17 mouse cellular contexts compared by ENCODE assay signal in the genomic region with DNA sequence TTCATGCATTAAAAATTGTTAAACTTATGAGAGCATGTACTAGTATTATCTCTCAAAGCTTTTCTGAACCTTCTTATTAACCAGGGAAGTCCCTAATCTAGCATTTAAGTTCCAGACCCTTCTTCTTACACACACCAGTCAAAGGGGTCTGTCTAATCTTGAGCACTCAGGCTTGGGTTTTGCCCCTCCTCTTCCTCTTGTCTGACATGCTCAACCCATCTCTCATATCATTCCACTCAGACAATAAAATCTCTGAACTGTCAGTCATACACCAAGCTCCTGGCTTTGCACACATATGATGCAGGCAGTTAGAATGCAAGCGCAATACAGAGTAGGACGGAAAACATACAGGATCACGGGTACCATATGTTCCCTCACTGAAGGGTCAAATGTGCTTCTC. TPM values are rescaled to one million over a fixed set of nuclear protein-coding genes. Genes with fewer than 3 reads are reported as not detected.
A peak's percentile ranks its signal among the peaks of the same experiment; 100 is the strongest.
DNase-seq lines count a peak whose midpoint lies in the region; ATAC-seq and TF ChIP-seq lines count a peak whose summit lies in the region.
"Had no signal": no experiment of that assay in that cellular context is flagged by ENCODE, and none has a peak within 500 bp of the region (broad histone marks: within the 10 kb centered on the region; RNA-seq: fewer than 3 reads in every experiment).

No protein-coding gene starts in this region.

- H3K27me3 ChIP-seq in MEL (ENCODE audit: control insufficient read depth in 1 of 2, insufficient read depth in 2 of 2, low read length in 2 of 2) = no peaks in the 10 kb centered on the region
- no peaks in the 10 kb centered on the region for H3K27me3 ChIP-seq in liver, embryonic 15.5 days
- H3K27me3 ChIP-seq: forebrain, embryonic 13.5 days; heart, embryonic 12.5 days had no signal

- no peak overlapping the region for H3K9ac ChIP-seq in MEL (ENCODE audit: control insufficient read depth, low read depth, low read length, poor library complexity, severe bottlenecking)
- H3K9ac ChIP-seq in liver, embryonic 15.5 days = no peak overlapping the region
- H3K9ac ChIP-seq: forebrain, embryonic 13.5 days; forebrain, postnatal 0 days; heart, embryonic 12.5 days; hindbrain, embryonic 14.5 days had no signal

- no peak overlapping the region; the same call in 1 of the 2 replicates for H3K27ac ChIP-seq in MEL (ENCODE audit: control insufficient read depth, low read depth, low read length)
- no peak overlapping the region for H3K27ac ChIP-seq in liver, embryonic 15.5 days (replicated peaks)
- H3K27ac ChIP-seq: forebrain, embryonic 13.5 days; heart, adult 2 months; hindbrain, embryonic 10.5 days; hindbrain, embryonic 14.5 days had no signal

- peak; percentile 53 for ATAC-seq in liver, embryonic 15.5 days (ENCODE audit: insufficient read depth)
- ATAC-seq in megakaryocyte-erythroid progenitor cell, adult 5-6 weeks (replicated peaks; ENCODE audit: low FRiP score, low TSS enrichment, poor library complexity, severe bottlenecking) = 0 out of 2 replicates have a peak, but pooled peaks have one; percentile 55
- ATAC-seq: forebrain, embryonic 13.5 days; forebrain, postnatal 0 days had no signal

- no peaks in the 10 kb centered on the region for H3K79me2 ChIP-seq in MEL (ENCODE audit: control insufficient read depth, insufficient read depth, low read length, poor library complexity)

- H3K4me2 ChIP-seq in liver, embryonic 15.5 days = no peak overlapping the region
- H3K4me2 ChIP-seq: forebrain, embryonic 13.5 days; heart, embryonic 12.5 days; hindbrain, embryonic 14.5 days had no signal

- 63% methylated on average over 3 of the region's 3 CpGs for WGBS in liver, embryonic 15.5 days (ENCODE audit: insufficient replicate concordance)

- peak; percentile 82 to 86 for TF ChIP-seq EP300 in MEL (IDR thresholded peaks at IDR 0.05; ENCODE audit: low read depth in 1 of 2, low read length in 2 of 2)

- H3K9me3 ChIP-seq in MEL (replicated peaks; ENCODE audit: insufficient read depth, low read length) = no peaks in the 10 kb centered on the region
- H3K9me3 ChIP-seq in liver, embryonic 15.5 days (replicated peaks) = no peaks in the 10 kb centered on the region
- H3K9me3 ChIP-seq: forebrain, embryonic 13.5 days; heart, embryonic 12.5 days; hindbrain, embryonic 10.5 days had no signal

- peaks cover 18 to 19% of the 10 kb centered on the region in 2 experiments for H3K4me1 ChIP-seq in MEL (ENCODE audit: control insufficient read depth in 1 of 2, insufficient read depth in 2 of 2, low read length in 2 of 2)
- peaks cover 32% of the 10 kb centered on the region for H3K4me1 ChIP-seq in liver, embryonic 15.5 days (replicated peaks)
- H3K4me1 ChIP-seq: forebrain, embryonic 13.5 days; heart, embryonic 12.5 days; hindbrain, embryonic 10.5 days had no signal

- no peak for TF ChIP-seq CTCF in MEL (IDR thresholded peaks at IDR 0.05 in 2 of 3, conservative IDR thresholded peaks at IDR 0.05 in 1 of 3; ENCODE audit: control insufficient read depth in 1 of 3, insufficient read depth in 1 of 3, low read depth in 2 of 3, low read length in 3 of 3, poor library complexity in 1 of 3, severe bottlenecking in 1 of 3)

- TF ChIP-seq POLR2A in MEL (IDR thresholded peaks at IDR 0.05; ENCODE audit: control insufficient read depth in 1 of 2, insufficient read depth in 1 of 2, low read depth in 1 of 2, low read length in 2 of 2, poor library complexity in 1 of 2) = no peak

- peaks cover 0 to 25% of the 10 kb centered on the region in 2 experiments; a peak in 2 of 4 replicates for H3K36me3 ChIP-seq in MEL (ENCODE audit: control insufficient read depth in 1 of 2, insufficient read depth in 2 of 2, low read length in 2 of 2)
- 0 out of 2 replicates have a peak, but pooled peaks cover 5% of the 10 kb centered on the region for H3K36me3 ChIP-seq in liver, embryonic 15.5 days (replicated peaks)
- H3K36me3 ChIP-seq: heart, embryonic 12.5 days; hindbrain, embryonic 10.5 days had no signal

- no peak for TF ChIP-seq RAD21 in MEL (IDR thresholded peaks at IDR 0.05; ENCODE audit: low read depth, low read length)

- peak; percentile 83 for DNase-seq in MEL (ENCODE audit: low read depth, low spot score)
- peak; percentile 56 for DNase-seq in MEL-GATA-1-ER (ENCODE audit: extremely low read depth, low read depth)
- no peak for DNase-seq in urinary bladder, postnatal 4 days (ENCODE audit: low spot score in 2 of 2)
- no peak for DNase-seq in spleen, adult 18-20 months
- DNase-seq: adrenal gland, postnatal 10 days; cerebellum, adult 11-12 months; cerebellum, adult 9-11 months; cerebellum, postnatal 36 days; forebrain, postnatal 0 days; gastrocnemius, postnatal 14 days; heart, adult 2 months had no signal

- H3K4me3 ChIP-seq in MEL (ENCODE audit: control insufficient read depth in 1 of 2, insufficient read depth in 1 of 2, low read depth in 2 of 2, low read length in 2 of 2) = no peak overlapping the region
- no peak overlapping the region for H3K4me3 ChIP-seq in liver, embryonic 15.5 days (replicated peaks)
- H3K4me3 ChIP-seq: forebrain, embryonic 13.5 days; heart, adult 2 months; heart, embryonic 12.5 days; hindbrain, embryonic 10.5 days had no signal

TF ChIP-seq in MEL, 35 proteins besides CTCF, POLR2A, EP300 and RAD21:
- peak; percentile 70 for TF ChIP-seq TAL1 (IDR thresholded peaks at IDR 0.05; ENCODE audit: low read length)
- TF ChIP-seq ZC3H11A (IDR thresholded peaks at IDR 0.05; ENCODE audit: low read depth, low read length) = no peak
- peak; percentile 29; the same call in 1 of the 2 replicates for TF ChIP-seq ELF1 (IDR thresholded peaks at IDR 0.05; ENCODE audit: low read depth, low read length)
- peak; percentile 40; the same call in 1 of the 2 replicates for TF ChIP-seq MXI1 (IDR thresholded peaks at IDR 0.05; ENCODE audit: low read depth, low read length)
- TF ChIP-seq MAFK (IDR thresholded peaks at IDR 0.05; ENCODE audit: borderline replicate concordance, low read depth, low read length) = no peak
- 0 out of 2 replicates have a peak, but pooled peaks have one; percentile 29 for TF ChIP-seq HCFC1 (IDR thresholded peaks at IDR 0.05; ENCODE audit: low read depth, low read length)
- TF ChIP-seq MAZ (IDR thresholded peaks at IDR 0.05; ENCODE audit: low read depth, low read length) = 0 out of 2 replicates have a peak, but pooled peaks have one; percentile 20
- TF ChIP-seq SIN3A (IDR thresholded peaks at IDR 0.05; ENCODE audit: low read length) = 0 out of 2 replicates have a peak, but pooled peaks have one; percentile 50
- TF ChIP-seq ETS1 (IDR thresholded peaks at IDR 0.05; ENCODE audit: low read depth, low read length) = peak; percentile 75
- peak; percentile 90 for TF ChIP-seq TCF12 (IDR thresholded peaks at IDR 0.05; ENCODE audit: low read depth, low read length)
- TF ChIP-seq MAX (IDR thresholded peaks at IDR 0.05; ENCODE audit: low read length) = no peak
- peak; percentile 80 for TF ChIP-seq GATA1 (IDR thresholded peaks at IDR 0.05; ENCODE audit: low read depth, low read length)
- peak; percentile 85 for TF ChIP-seq RCOR1 (IDR thresholded peaks at IDR 0.05; ENCODE audit: low read depth, low read length)
- TF ChIP-seq NRF1 (IDR thresholded peaks at IDR 0.05; ENCODE audit: insufficient read depth, low read depth, low read length, poor library complexity, severe bottlenecking) = peak; percentile 32; the same call in 1 of the 2 replicates
TF ChIP-seq in MEL: peak in this region for 11.

RNA-seq across cellular contexts. Expression of a gene that starts 48.4 kb away (rescaled TPM):
- total RNA-seq in MEL (2012; rRNA removed) = 1.3 and 1.8 TPM in 2 replicates
- polyA plus RNA-seq in MEL (2012; ENCODE audit: insufficient read depth in 1 of 2, insufficient read length in 2 of 2, low read depth in 1 of 2, low replicate concordance in 2 of 2, missing spikeins in 1 of 2) = 1 to 10 TPM in 1 of 2 experiments, not detected in 1; 2.4 TPM
- polyA plus RNA-seq in liver, embryonic 15.5 days (2015; fragmentation: Nextera tagmentation; extraction: Ambion mirVana) = 5.8 and 6.1 TPM in 2 replicates
- not detected in 2 replicates for total RNA-seq in megakaryocyte-erythroid progenitor cell, adult 5-6 weeks (2014; fragmentation: Nextera tagmentation)
- total RNA-seq in megakaryocyte-erythroid progenitor cell, adult 5-6 weeks (2017) = not detected in 2 replicates

Comparison
In these comparisons a context has a peak if more than half of its experiments do, and no peak if none do; other contexts are left out.
1. DNase-seq: peak in MEL (single experiment) and MEL-GATA-1-ER (single experiment); none in urinary bladder, postnatal 4 days (0 of 2) and spleen, adult 18-20 months (0 of 2).